Mouse (Mus musculus) forebrain, embryonic 12.5 days (tissue): ENCODE data around the gene Klhl32. TPM values are rescaled to one million over a fixed set of nuclear protein-coding genes. Genes with fewer than 3 reads are reported as not detected.
A peak's percentile ranks its signal among the peaks of the same experiment; 100 is the strongest.

Experiments
- ATAC-seq: fragments of 200-750 bp; cut with Nextera tagmentation; 2 replicates; pipeline ENCODE4 v1.8.0; 2017; ENCODE audit warnings: moderate TSS enrichment; ENCODE audit not compliant: low FRiP score
- H3K27ac ChIP-seq: fragments of 300-500 bp; sonication (generic); 2 replicates; pipeline ENCODE4 v1.5.1; 2016; ENCODE audit warnings: mild to moderate bottlenecking
- H3K27me3 ChIP-seq: fragments of 300-500 bp; sonication (generic); 2 replicates; pipeline ENCODE4 v1.6.1; 2016; ENCODE audit warnings: mild to moderate bottlenecking
- H3K36me3 ChIP-seq: fragments of 300-500 bp; sonication (generic); replicated peaks from 2 replicates; pipeline ENCODE4 v1.6.1; 2016; ENCODE audit warnings: mild to moderate bottlenecking
- H3K4me1 ChIP-seq: fragments of 300-500 bp; sonication (generic); 2 replicates; pipeline ENCODE4 v1.6.1; 2016
- H3K4me2 ChIP-seq: fragments of 300-500 bp; sonication (generic); 2 replicates; pipeline ENCODE4 v1.6.1; 2016; ENCODE audit warnings: mild to moderate bottlenecking, moderate library complexity
- H3K4me3 ChIP-seq: fragments of 300-500 bp; sonication (generic); replicated peaks from 2 replicates; pipeline ENCODE4 v1.5.1; 2016; ENCODE audit warnings: mild to moderate bottlenecking
- H3K9ac ChIP-seq: fragments of 300-500 bp; sonication (generic); 2 replicates; pipeline ENCODE4 v1.6.1; 2016; ENCODE audit warnings: mild to moderate bottlenecking
- H3K9me3 ChIP-seq: fragments of 300-500 bp; sonication (generic); 2 replicates; pipeline ENCODE4 v1.6.1; 2016
- WGBS: fragments of 180-500 bp; shearing (Covaris S2); methylation state at CpG from one replicate; pipeline ENCODE4 v1.1.7; 2016; 5-methylcytosine and 5-hydroxymethylcytosine counted together
- polyA plus RNA-seq: library from polyadenylated mRNA; unstranded; fragments of >200 nt; fragmentation: Nextera tagmentation; extraction: Ambion mirVana; gene quantifications from 2 replicates; pipeline ENCODE4 v1.2.1, GENCODE M21; 2016

Klhl32 gene
- polyA plus RNA-seq, 1 experiment from 2014 or later, result 10.5 TPM

DNA sequence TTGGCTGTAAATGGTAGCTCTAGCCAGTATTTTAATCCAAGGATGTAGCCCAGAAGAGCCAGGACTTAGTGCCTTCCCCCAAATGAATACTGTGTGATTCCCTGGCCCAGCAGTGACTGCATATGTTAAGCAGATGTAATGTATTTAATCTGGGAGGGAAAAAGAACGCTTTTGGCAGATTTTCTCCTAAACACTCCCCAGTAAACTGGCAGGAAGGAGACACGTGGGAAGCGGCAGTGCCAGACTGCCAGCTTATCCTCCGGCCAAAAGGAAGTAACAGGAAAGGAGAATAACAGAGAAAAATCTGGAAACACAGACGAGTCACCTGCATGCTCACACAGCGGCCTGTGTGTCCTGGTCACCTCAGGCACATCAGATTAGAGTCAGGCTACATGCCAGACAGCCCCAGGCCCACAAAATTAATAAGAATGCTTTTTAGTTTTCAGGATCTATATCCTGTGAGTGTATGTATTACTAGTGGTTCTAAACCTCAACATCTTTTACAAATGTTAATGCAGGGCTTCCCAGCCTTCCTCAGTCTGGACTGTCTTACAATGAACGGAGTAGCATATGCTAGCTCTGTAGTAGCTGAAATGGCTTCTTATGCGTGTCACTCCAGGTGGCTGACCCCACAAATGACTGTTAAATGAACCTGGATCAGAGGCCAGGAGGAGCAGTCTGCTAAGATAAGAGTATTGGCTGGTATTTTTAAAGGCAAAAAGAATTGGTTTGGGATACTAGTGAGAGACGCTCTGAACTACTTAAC is 229.3 kb downstream of the Klhl32 start:
- H3K27ac ChIP-seq, result no peak overlapping the region
- H3K9ac ChIP-seq, result no peak overlapping the region
- H3K9me3 ChIP-seq, result no peaks in the 10 kb centered on the region
- H3K36me3 ChIP-seq, result no peaks in the 10 kb centered on the region
- H3K4me3 ChIP-seq, result no peak overlapping the region
- H3K27me3 ChIP-seq, result no peaks in the 10 kb centered on the region
- no peak overlapping the region for H3K4me2 ChIP-seq
- no peaks in the 10 kb centered on the region for H3K4me1 ChIP-seq
- WGBS, result 79% methylated on average over 9 of the region's 9 CpGs
- no peak for ATAC-seq

DNA sequence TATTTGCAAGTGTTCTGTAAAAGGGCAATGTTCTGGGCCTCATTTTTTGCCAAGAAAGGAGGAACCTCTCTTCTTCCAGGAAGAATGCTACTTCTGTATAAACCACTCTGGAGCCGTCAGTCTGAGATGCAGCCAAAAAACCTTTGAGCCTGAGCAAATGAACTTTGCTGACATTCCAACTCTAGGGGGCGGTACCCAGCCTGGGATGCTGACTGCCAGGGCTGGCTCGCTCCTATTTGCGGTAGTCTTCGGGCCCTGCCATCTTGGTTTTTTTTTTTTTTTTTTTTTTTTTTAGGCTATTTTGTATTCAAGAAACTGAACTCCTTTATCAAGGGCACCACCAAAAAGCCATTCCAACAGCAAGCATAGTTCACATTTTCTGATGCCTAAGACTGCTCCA is 230.5 kb downstream of the Klhl32 start:
- no peak overlapping the region for H3K9ac ChIP-seq
- no peak overlapping the region for H3K4me3 ChIP-seq
- 89% methylated on average over 5 of the region's 5 CpGs for WGBS
- no peaks in the 10 kb centered on the region for H3K27me3 ChIP-seq
- no peaks in the 10 kb centered on the region for H3K9me3 ChIP-seq
- no peaks in the 10 kb centered on the region for H3K36me3 ChIP-seq
- no peaks in the 10 kb centered on the region for H3K4me1 ChIP-seq
- H3K27ac ChIP-seq, result no peak overlapping the region
- no peak for ATAC-seq
- H3K4me2 ChIP-seq, result no peak overlapping the region

DNA sequence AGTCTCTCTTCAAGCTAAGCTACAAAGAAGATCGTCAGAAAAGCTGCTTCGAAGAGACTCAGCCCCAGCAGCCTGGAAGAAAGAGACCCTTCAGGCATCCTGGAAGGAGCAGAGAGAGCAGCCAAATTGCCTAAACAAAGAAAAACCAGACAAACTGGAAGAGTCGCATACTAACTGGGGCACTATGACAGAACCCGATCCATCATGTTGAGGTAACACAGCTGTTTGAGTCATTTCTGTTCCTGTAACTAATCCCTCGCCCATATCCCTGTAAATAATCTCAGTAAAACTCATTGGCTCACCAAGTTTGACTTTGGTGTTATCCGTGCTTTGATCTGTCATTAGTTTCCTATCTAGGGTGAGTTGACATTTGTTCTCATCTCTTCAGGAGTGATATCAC is 230.9 kb downstream of the Klhl32 start:
- no peak overlapping the region for H3K9ac ChIP-seq
- no peaks in the 10 kb centered on the region for H3K36me3 ChIP-seq
- no peak overlapping the region for H3K27ac ChIP-seq
- H3K4me2 ChIP-seq, result no peak overlapping the region
- no peaks in the 10 kb centered on the region for H3K4me1 ChIP-seq
- no peaks in the 10 kb centered on the region for H3K27me3 ChIP-seq
- 93% methylated on average over 6 of the region's 6 CpGs for WGBS
- no peaks in the 10 kb centered on the region for H3K9me3 ChIP-seq
- no peak for ATAC-seq
- no peak overlapping the region for H3K4me3 ChIP-seq

DNA sequence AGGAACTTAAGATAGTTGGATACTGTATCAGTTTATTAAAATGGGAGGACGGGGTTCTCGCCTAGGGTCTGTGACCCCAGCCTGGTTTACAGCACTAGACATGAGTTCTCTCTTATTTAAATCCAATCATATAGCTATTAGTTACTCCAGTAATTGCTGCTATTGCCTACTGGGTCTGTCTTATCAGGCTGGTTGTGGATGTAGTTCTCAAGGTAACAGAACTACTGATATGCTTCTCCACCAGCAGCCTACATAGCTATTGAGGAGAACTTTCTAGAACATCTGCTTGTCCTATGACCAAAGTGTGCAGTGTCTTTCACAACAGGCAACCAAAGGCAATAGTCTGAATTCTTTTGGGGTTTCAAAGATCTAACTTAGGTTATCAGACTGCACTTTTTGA is 241.4 kb downstream of the Klhl32 start:
- WGBS, result 93% methylated on average over 2 of the region's 2 CpGs
- Histone ChIP-seq H3K4me2 (no peak overlapping the region), H3K4me1 (no peaks in the 10 kb centered on the region), H3K9me3 (no peaks in the 10 kb centered on the region), H3K4me3 (no peak overlapping the region), H3K27me3 (no peaks in the 10 kb centered on the region), H3K9ac (no peak overlapping the region), H3K36me3 (peaks cover 15% of the 10 kb centered on the region), H3K27ac (no peak overlapping the region)
- no peak for ATAC-seq

DNA sequence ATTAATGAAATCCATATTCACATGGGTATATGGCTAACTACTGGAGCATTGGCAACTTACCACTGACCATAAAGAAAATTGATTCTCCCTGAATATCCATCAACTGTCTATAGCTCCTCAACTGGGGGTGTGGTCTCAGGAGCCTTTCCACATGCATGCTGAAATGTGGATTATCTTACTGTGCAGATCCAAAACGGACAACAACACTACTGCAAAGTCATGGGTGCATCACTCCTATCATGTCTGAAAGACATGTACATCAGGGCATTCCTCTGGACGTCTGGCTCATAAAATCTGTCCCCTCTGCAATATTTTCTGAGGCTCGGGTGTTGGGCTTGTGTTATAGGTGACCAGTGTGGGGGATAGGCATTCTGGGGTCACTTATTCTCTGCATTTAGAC is 241.8 kb downstream of the Klhl32 start:
- 91% methylated on average over 3 of the region's 3 CpGs for WGBS

DNA sequence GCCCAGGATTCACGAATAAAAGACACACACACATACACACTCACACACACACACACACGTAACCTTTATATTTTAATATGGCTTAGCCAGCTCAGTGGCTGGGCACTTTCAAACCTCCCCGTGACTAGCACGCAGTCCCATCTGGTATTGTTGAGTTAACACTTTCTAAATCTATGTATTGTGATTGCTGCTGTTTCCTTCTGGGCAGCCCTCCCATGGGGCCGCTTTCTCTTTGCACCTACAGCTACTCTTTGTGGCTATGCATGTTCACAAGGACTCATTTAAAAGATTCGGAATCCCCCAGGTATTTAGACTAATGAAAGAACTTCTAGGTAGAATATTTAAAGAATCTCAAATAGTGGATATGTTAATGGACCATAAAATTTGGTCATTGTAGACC is 249.2 kb downstream of the Klhl32 start:
- H3K9me3 ChIP-seq, result no peaks in the 10 kb centered on the region
- H3K4me1 ChIP-seq, result no peaks in the 10 kb centered on the region
- H3K27me3 ChIP-seq, result no peaks in the 10 kb centered on the region
- peaks cover 66% of the 10 kb centered on the region for H3K36me3 ChIP-seq
- H3K9ac ChIP-seq, result no peak overlapping the region
- H3K4me2 ChIP-seq, result no peak overlapping the region
- no peak overlapping the region for H3K4me3 ChIP-seq
- no peak for ATAC-seq
- WGBS, result 91% methylated on average over 6 of the region's 6 CpGs
- no peak overlapping the region for H3K27ac ChIP-seq

More for the DNA sequence above, 241.8 kb downstream of the Klhl32 start:
- H3K27me3 ChIP-seq, result no peaks in the 10 kb centered on the region
- H3K4me2 ChIP-seq, result no peak overlapping the region
- H3K36me3 ChIP-seq, result peaks cover 17% of the 10 kb centered on the region
- no peaks in the 10 kb centered on the region for H3K4me1 ChIP-seq
- H3K4me3 ChIP-seq, result no peak overlapping the region
- no peak for ATAC-seq
- H3K9me3 ChIP-seq, result no peaks in the 10 kb centered on the region
- H3K9ac ChIP-seq, result no peak overlapping the region
- no peak overlapping the region for H3K27ac ChIP-seq

DNA sequence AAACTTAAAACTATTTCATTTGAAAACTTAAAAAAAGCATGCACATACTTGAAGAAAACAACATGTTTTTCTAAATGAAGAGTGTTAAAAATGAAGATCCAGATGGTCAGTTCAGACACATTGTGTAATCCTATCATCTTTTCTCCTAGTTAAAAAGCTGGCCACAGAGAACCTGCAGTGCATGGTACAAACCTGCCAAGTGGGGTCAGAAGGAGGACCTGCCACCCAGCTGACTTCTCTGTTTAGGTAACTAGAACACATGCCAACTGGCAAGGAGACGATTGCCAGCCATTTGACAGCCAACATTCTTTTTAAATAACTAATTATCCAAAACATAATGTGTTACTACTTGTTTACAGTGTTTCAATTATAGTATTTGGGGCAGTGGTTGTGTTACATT is 252.3 kb downstream of the Klhl32 start:
- Histone ChIP-seq H3K4me1 (no peaks in the 10 kb centered on the region), H3K4me2 (no peak overlapping the region), H3K36me3 (peaks cover 45% of the 10 kb centered on the region), H3K9ac (no peak overlapping the region), H3K4me3 (no peak overlapping the region), H3K27ac (no peak overlapping the region), H3K27me3 (no peaks in the 10 kb centered on the region), H3K9me3 (no peaks in the 10 kb centered on the region)
- WGBS, result 79% methylated on average over 1 of the region's 1 CpGs
- no peak for ATAC-seq

DNA sequence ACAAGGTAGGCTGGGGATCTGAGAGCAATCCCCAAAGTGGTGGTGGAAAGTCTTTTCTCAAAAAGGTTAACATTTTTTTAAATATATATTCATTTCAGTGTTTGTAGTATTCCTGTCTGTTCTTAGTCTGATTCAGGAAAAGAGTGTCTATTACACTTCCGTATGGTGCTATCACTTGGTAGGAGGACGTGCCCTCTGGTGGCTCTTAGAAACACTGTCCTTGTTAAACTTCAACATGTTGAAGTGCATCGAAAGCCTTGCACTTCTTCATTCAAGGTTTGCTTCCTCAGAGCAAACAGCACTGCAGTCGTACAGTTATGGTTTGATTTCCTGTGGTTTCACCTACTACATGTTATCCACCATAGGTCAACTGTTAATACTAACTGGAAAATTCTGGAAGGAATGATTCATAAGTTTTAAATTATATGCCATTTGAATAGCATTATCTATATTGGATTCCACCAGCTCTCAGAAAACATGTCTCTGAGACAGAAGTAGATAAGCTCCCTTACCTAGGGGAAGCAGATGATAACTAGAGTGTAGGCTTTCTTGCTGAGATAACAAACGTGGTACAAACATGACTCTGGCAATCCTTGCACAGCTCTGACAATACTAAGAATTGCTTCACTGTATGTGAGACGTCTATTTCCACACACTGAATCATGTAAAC is 253.8 kb downstream of the Klhl32 start:
- H3K27ac ChIP-seq, result no peak overlapping the region
- no peak overlapping the region for H3K9ac ChIP-seq
- H3K4me1 ChIP-seq, result no peaks in the 10 kb centered on the region
- H3K4me2 ChIP-seq, result no peak overlapping the region
- WGBS, result 91% methylated on average over 6 of the region's 6 CpGs
- H3K36me3 ChIP-seq, result peaks cover 31% of the 10 kb centered on the region
- H3K27me3 ChIP-seq, result no peaks in the 10 kb centered on the region
- H3K9me3 ChIP-seq, result no peaks in the 10 kb centered on the region
- ATAC-seq, result no peak
- no peak overlapping the region for H3K4me3 ChIP-seq

DNA sequence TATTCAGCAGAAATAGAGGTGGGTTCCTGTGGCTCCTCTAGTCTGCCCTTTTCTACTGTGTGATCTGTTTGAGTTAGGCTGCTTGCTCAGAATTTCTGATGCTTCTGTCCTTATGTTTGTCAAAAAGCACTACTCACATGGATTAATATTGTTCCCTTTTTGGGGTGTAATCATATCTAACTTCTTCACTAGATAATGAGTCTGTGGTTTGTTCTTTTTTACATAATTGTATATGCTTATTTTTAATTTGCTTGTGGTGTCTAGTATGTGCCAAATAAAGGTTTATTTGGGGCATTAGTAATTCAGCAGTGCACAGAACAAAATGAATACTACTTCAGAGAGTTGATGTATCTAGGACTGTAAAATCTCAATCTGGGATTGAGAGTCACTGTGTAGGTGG is 256.1 kb downstream of the Klhl32 start:
- ATAC-seq, result no peak
- H3K4me1 ChIP-seq, result no peaks in the 10 kb centered on the region
- H3K9me3 ChIP-seq, result no peaks in the 10 kb centered on the region
- H3K27me3 ChIP-seq, result no peaks in the 10 kb centered on the region
- no peak overlapping the region for H3K4me2 ChIP-seq
- H3K4me3 ChIP-seq, result no peak overlapping the region
- no peak overlapping the region for H3K27ac ChIP-seq
- H3K9ac ChIP-seq, result no peak overlapping the region
- H3K36me3 ChIP-seq, result peaks cover 14% of the 10 kb centered on the region; the same call in 1 of the 2 replicates

DNA sequence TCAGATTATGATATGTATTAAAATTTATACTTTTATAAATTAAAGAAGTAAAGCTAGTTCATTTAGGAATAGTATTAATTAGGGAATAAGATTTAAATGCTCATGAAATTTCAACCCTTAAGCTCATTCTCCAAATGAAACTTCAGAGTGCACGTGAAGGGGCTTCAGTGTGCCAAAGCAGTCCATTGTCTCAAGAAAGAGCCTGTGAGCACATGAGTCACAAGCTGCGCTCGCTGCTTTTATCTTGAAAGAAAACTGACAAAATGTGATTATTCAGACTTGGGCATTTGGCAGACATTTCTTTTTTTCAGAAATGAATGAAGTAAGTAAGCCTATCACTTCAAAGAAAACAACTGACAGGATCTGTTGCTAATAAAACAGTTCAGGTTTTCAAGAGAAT is 266.9 kb downstream of the Klhl32 start:
- Histone ChIP-seq H3K36me3 (peaks cover 22% of the 10 kb centered on the region), H3K9ac (no peak overlapping the region), H3K27ac (no peak overlapping the region), H3K4me1 (no peaks in the 10 kb centered on the region), H3K9me3 (no peaks in the 10 kb centered on the region), H3K27me3 (no peaks in the 10 kb centered on the region), H3K4me3 (no peak overlapping the region), H3K4me2 (no peak overlapping the region)
- WGBS, result 30% methylated on average over 3 of the region's 3 CpGs
- 0 out of 2 replicates have a peak, but pooled peaks have one; percentile 41 for ATAC-seq

DNA sequence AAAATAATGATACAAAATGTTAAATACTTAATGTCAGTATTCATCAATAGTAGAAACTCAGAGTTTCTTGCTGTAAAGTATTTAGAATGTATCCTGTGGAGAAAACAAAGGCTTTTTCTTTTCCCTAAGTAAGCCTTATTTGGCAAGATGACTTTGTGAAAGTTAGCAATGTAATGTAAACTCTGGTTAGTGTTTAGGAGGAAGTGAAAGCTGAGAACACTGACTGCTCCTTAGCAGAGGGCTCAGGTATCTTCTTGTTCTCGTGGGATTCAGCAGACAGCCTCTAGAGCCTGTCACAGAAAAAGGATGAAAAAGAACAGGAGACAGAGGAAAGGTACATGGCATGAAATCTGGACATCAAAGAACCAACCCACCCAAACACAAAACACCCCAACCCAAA is 268.6 kb downstream of the Klhl32 start:
- WGBS, result 68% methylated on average over 1 of the region's 1 CpGs
- ATAC-seq, result no peak
- Histone ChIP-seq H3K36me3 (peaks cover 12% of the 10 kb centered on the region), H3K4me2 (no peak overlapping the region), H3K27ac (no peak overlapping the region), H3K9me3 (no peaks in the 10 kb centered on the region), H3K4me3 (no peak overlapping the region), H3K9ac (no peak overlapping the region), H3K4me1 (no peaks in the 10 kb centered on the region), H3K27me3 (no peaks in the 10 kb centered on the region)

DNA sequence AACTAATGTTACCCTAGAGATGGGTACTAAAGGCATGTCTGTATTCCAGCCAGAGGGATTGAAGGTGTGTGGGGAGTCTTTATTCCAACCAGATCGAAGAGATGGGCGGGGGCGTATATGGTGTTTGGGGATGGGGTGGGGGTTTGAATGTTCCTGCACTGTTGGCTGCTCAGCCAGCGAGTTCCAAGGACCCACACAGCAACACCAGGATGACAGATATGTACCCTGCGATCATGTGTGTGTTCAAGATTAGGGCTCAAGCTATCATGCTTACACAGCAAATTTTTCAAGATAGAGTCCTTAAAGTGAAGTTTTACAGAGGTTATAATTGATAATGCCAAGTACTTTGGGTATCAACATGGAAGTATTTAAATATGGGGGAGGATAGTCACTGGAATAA is 273.3 kb downstream of the Klhl32 start:
- no peak overlapping the region for H3K27ac ChIP-seq
- no peaks in the 10 kb centered on the region for H3K4me1 ChIP-seq
- 96% methylated on average over 5 of the region's 5 CpGs for WGBS
- H3K4me2 ChIP-seq, result no peak overlapping the region
- H3K4me3 ChIP-seq, result no peak overlapping the region
- no peaks in the 10 kb centered on the region for H3K27me3 ChIP-seq
- H3K9me3 ChIP-seq, result no peaks in the 10 kb centered on the region
- no peak overlapping the region for H3K9ac ChIP-seq
- no peak for ATAC-seq
- H3K36me3 ChIP-seq, result peaks cover 15% of the 10 kb centered on the region

DNA sequence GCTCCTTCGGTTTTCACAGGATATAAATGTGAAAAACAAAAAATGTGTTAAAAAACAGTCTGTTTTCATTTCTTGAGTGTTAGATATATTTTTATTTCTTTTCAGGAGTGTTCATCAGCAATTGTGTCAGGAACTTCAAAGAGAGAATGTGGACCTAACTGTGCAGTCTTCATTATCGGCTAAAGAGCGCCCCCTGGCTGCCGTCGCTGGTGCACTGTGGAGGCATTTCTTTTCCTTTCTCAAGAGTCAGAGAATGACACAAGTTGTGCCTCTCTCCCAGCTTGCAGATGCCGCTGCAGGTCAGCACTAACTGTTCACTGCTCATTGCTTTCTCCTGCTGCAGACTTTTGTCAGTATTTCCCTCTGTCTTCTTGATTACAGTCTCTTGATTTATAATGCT is 276.6 kb downstream of the Klhl32 start:
- peak; percentile 81 for ATAC-seq
- H3K4me1 ChIP-seq, result no peaks in the 10 kb centered on the region
- 23% methylated on average over 6 of the region's 6 CpGs for WGBS
- H3K27ac ChIP-seq, result no peak overlapping the region
- no peak overlapping the region for H3K9ac ChIP-seq
- no peaks in the 10 kb centered on the region for H3K9me3 ChIP-seq
- peaks cover 9% of the 10 kb centered on the region for H3K36me3 ChIP-seq
- H3K4me2 ChIP-seq, result no peak overlapping the region
- no peak overlapping the region for H3K4me3 ChIP-seq
- no peaks in the 10 kb centered on the region for H3K27me3 ChIP-seq
